ENCODE assay signal across 8 mouse cellular contexts in the genomic region with DNA sequence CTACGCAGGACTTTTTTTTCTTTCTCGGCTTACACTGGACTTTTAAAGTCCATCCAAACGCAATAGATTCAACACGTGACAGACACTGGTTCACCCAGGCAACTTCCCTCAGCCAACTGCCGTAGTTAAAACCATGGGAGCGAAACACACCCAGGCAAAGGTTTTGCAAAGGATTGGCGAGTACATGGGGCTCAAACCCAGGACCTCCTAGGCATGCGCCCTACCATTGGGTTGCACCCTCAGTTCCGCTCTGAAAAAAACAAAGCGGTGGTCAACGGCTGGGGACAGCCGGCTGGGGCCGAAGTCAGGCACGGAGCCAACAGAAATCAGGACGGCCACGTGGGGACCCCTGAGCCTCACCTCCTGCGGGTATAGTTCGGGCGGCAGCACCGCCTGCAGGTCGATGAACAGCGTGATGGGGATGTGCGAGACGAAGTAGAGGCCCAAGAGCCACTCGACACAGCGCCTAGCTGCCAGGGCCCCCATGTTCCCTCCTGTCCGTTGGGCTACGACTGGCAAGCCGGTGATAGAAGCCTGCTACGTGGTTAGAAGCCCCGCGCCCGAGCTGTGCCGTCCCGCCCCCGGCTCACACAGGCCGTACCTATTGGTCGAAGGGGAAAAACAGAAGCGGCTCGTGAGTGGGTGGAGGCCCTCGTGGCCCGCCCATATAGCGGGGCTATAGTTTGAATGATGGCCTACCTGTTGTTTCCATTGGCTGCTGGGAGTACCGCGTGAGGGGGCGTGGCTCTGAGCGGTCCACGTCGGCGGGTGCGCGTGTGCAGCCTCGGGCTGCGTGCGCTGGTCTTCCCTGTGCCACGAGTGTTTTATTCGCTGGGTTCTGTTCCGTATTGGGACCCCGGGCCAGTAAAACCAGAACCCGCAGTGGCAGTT. TPM values are rescaled to one million over a fixed set of nuclear protein-coding genes. Genes with fewer than 3 reads are reported as not detected.
DNase-seq lines count a peak whose midpoint lies in the region; ATAC-seq and TF ChIP-seq lines count a peak whose summit lies in the region.

TSS of gene Tmem97 (minus strand) at position 610 of the 891 bp plus-strand sequence.

- ATAC-seq in frontal cortex, adult (ENCODE audit: low TSS enrichment), result peak; percentile 97
- peak; percentile 100 for ATAC-seq in lung, postnatal 0 days

- peak within 1 kb of the TSS; percentile 90 for H3K27ac ChIP-seq in hindbrain, embryonic 10.5 days
- H3K27ac ChIP-seq in lung, postnatal 0 days (ENCODE audit: low read length), result peak within 1 kb of the TSS; percentile 11; the same call in 1 of the 2 replicates

- DNase-seq in MN1 (ENCODE audit: low spot score), result peak; percentile 96
- peak; percentile 97 for DNase-seq in cerebellum, adult 9-10 months
- DNase-seq in hindbrain, embryonic 10.5 days (ENCODE audit: low spot score), result peak; percentile 96
- peak; percentile 99 for DNase-seq in layer of hippocampus, adult 9-11 months
- DNase-seq in lung, postnatal 0 days (ENCODE audit: low spot score), result peak; percentile 99
- DNase-seq in ovary, postnatal 14 days (ENCODE audit: low spot score), result peak; percentile 82
- peak; percentile 95 for DNase-seq in thymus, postnatal 14 days

- no peaks in the 10 kb centered on the region for H3K27me3 ChIP-seq in hindbrain, embryonic 10.5 days (ENCODE audit: insufficient read depth, poor library complexity, severe bottlenecking)
- no peaks in the 10 kb centered on the region for H3K27me3 ChIP-seq in lung, postnatal 0 days (replicated peaks; ENCODE audit: insufficient read depth, low read length)

- no peak for TF ChIP-seq EP300 in lung, postnatal 0 days (IDR thresholded peaks at IDR 0.05)

- H3K4me3 ChIP-seq in hindbrain, embryonic 10.5 days, result peak within 1 kb of the TSS; percentile 80
- peak within 1 kb of the TSS; percentile 57 for H3K4me3 ChIP-seq in lung, postnatal 0 days (ENCODE audit: low read depth, low read length)

- under 1% methylated on average over 60 of the region's 60 CpGs for WGBS in hindbrain, embryonic 10.5 days
- under 1% methylated on average over 60 of the region's 60 CpGs for WGBS in lung, postnatal 0 days

- peaks cover 32% of the 10 kb centered on the region for H3K4me1 ChIP-seq in hindbrain, embryonic 10.5 days (replicated peaks)
- peaks cover 2% of the 10 kb centered on the region; the same call in 1 of the 2 replicates for H3K4me1 ChIP-seq in lung, postnatal 0 days (ENCODE audit: insufficient read depth, low read depth, low read length)

- H3K9me3 ChIP-seq in hindbrain, embryonic 10.5 days, result peaks cover 6% of the 10 kb centered on the region; the same call in 1 of the 2 replicates
- H3K9me3 ChIP-seq in lung, postnatal 0 days (ENCODE audit: low read length), result no peaks in the 10 kb centered on the region

- H3K4me2 ChIP-seq in lung, postnatal 0 days (replicated peaks; ENCODE audit: low read depth, low read length), result peak within 1 kb of the TSS; percentile 75

- H3K9ac ChIP-seq in lung, postnatal 0 days (replicated peaks; ENCODE audit: low read depth), result peak within 1 kb of the TSS; percentile 41

- H3K36me3 ChIP-seq in hindbrain, embryonic 10.5 days, result peaks cover 11% of the 10 kb centered on the region
- H3K36me3 ChIP-seq in lung, postnatal 0 days (ENCODE audit: insufficient read depth, low read length), result no peaks in the 10 kb centered on the region

- TF ChIP-seq CTCF in lung, postnatal 0 days (IDR thresholded peaks at IDR 0.05), result peak; percentile 58

RNA-seq across cellular contexts. Expression of gene Tmem97, which starts in this region (rescaled TPM):
- 86.5 and 94.5 TPM in 2 replicates for polyA plus RNA-seq in hindbrain, embryonic 10.5 days (2016; fragmentation: Nextera tagmentation; extraction: Ambion mirVana)
- 36.0 and 46.0 TPM in 2 replicates for polyA plus RNA-seq in lung, postnatal 0 days (2015; fragmentation: Nextera tagmentation; extraction: Ambion mirVana)

Comparison
In these comparisons a context has a peak if more than half of its experiments do, and no peak if none do; other contexts are left out.
1. Peak in every context shown above with its lines: DNase-seq, ATAC-seq, H3K4me3 ChIP-seq and H3K27ac ChIP-seq.